Mouse (Mus musculus): ENCODE data around the gene Zfp36l3. TPM values are rescaled to one million over a fixed set of nuclear protein-coding genes. Genes with fewer than 3 reads are reported as not detected.
A peak's percentile ranks its signal among the peaks of the same experiment; 100 is the strongest.
"Not testable (repeated sequence)": the region's sequence is repeated elsewhere in the genome, so short reads cannot be mapped to it uniquely, and the experiment has no call there.

Gene Zfp36l3
- not detected in 2 replicates for total RNA-seq (2014; rRNA removed)
- polyA plus RNA-seq (2015; fragmentation: Nextera tagmentation; extraction: Ambion mirVana) = not detected in 2 replicates

DNA sequence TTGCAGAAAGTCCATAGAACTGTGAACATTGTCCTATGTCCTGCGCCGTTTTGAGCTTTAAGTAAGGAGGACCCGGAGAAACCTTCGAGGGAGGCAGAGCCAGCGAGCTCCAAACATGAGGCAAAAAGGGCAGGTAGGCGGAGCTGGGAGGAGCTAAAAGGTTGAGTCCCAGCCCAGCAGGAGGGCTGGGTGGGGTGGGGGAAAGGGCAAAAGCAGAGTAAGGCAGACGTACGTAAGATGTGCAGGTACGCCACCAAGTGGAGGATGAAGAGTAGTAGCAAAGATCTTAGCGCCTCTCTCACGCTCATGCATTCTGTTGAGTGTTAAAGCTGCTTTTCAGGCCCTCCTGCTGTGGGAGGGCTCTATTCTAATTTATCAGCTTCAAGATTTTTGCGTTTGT, at the start of gene Zfp36l3:
Gene Zfp36l3 (minus strand): TSS at position 119 of the 400 bp plus-strand sequence.
- Histone ChIP-seq H3K27me3 (ENCODE audit: insufficient read depth, low read length) (no peaks in the 10 kb centered on the region), H3K4me2 (ENCODE audit: low read depth, low read length) (no peak within 1 kb of the TSS), H3K9me3 (ENCODE audit: low read length) (no peaks in the 10 kb centered on the region), H3K27ac (no peak within 1 kb of the TSS), H3K4me1 (ENCODE audit: insufficient read depth, low read length) (no peaks in the 10 kb centered on the region), H3K9ac (replicated peaks; ENCODE audit: low read length) (no peak within 1 kb of the TSS), H3K4me3 (ENCODE audit: low read length) (no peak within 1 kb of the TSS), H3K36me3 (ENCODE audit: insufficient read depth, low read length) (no peaks in the 10 kb centered on the region)
- no peak for DNase-seq (ENCODE audit: low spot score)
- TF ChIP-seq CTCF (IDR thresholded peaks at IDR 0.05; ENCODE audit: low read depth) = no peak
- no peak for ATAC-seq
- 91% methylated on average over 12 of the region's 12 CpGs for WGBS

DNA sequence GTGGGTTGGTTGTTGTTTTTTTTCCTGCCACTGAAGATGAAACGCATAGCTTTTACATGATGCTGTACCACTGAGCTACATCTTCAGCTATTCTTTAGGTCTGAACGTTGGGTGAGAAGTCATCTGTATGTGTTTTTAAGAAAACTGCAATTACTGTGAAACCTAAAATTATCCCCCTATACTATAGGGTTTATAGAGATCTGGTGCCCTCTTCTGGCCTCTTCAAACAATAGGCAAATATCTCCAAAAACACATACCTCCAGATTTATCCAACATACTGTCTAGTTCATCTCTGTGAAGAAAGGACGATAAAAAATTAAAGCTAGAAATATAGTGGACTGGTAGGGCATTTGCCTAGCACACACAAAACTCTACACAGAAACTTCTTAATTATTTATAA, 22.9 kb upstream of the Zfp36l3 start:
- H3K9me3 ChIP-seq (ENCODE audit: low read length) = no peaks in the 10 kb centered on the region
- no peak overlapping the region for H3K4me2 ChIP-seq (ENCODE audit: low read depth, low read length)
- H3K27ac ChIP-seq = no peak overlapping the region
- peak; percentile 41 for DNase-seq (ENCODE audit: low spot score)
- no peaks in the 10 kb centered on the region for H3K27me3 ChIP-seq (ENCODE audit: insufficient read depth, low read length)
- no peak overlapping the region for H3K4me3 ChIP-seq (ENCODE audit: low read length)
- H3K9ac ChIP-seq (replicated peaks; ENCODE audit: low read length) = no peak overlapping the region
- no peaks in the 10 kb centered on the region for H3K4me1 ChIP-seq (ENCODE audit: insufficient read depth, low read length)
- no peaks in the 10 kb centered on the region for H3K36me3 ChIP-seq (ENCODE audit: insufficient read depth, low read length)
- TF ChIP-seq CTCF (IDR thresholded peaks at IDR 0.05; ENCODE audit: low read depth) = peak; percentile 51
- ATAC-seq = no peak
- 33% methylated on average over 3 of the region's 3 CpGs for WGBS

DNA sequence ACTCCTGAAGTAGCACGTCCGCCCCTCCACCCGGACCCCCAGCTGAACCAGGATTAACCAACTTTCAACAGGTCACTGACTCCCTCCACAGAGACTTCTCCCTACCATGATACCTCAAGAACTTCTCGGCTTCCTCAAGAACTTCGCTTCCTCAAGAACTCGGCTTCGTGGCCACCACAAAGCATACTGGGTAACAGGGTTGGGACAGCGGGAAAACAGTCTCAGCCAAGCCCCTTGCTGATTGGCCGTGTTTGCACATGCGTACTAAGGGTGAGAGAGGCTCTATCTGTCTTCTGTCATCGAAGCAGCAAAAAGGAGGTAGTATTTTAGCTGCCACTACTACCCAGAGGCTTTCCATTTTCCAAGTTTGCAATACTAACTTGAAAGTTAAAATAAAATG, 21.3 kb upstream of the Zfp36l3 start, which contains the start of gene Xlr:
Gene Xlr (minus strand): TSS at position 188 of the 400 bp plus-strand sequence.
- ATAC-seq; H3K4me1 ChIP-seq (ENCODE audit: insufficient read depth, low read length); H3K4me3 ChIP-seq (ENCODE audit: low read length); H3K27ac ChIP-seq; H3K9me3 ChIP-seq (ENCODE audit: low read length); H3K36me3 ChIP-seq (ENCODE audit: insufficient read depth, low read length); DNase-seq (ENCODE audit: low spot score); H3K4me2 ChIP-seq (ENCODE audit: low read depth, low read length); H3K9ac ChIP-seq (replicated peaks; ENCODE audit: low read length); H3K27me3 ChIP-seq (ENCODE audit: insufficient read depth, low read length): not testable (repeated sequence)
- WGBS = 76% methylated on average over 11 of the region's 11 CpGs

DNA sequence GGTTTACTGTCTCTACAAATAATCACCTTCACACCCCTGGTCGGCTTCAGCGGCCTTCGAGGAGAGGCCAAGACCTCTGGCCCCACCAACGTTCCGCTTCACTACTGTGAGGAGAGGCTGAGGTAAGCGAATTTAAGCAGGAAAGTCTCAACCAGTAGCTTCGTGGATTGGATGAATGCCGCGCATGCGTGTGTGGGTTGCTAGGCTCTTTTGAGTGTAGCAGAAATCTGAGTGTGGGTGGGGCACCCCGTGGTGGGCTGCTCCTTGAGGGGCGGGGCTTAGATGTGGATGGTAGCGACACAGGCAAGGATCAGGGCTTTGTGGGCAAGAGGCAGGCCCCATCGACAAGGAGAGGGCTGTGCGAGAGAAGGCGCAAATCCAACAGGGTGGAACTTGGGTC, 18.5 kb downstream of the Zfp36l3 start, which contains the start of gene 1700013H16Rik:
Gene 1700013H16Rik (minus strand): TSS at position 96 of the 400 bp plus-strand sequence.
- Histone ChIP-seq H3K4me3 (ENCODE audit: low read length) (no peak within 1 kb of the TSS), H3K4me1 (ENCODE audit: insufficient read depth, low read length) (no peaks in the 10 kb centered on the region), H3K27me3 (ENCODE audit: insufficient read depth, low read length) (no peaks in the 10 kb centered on the region), H3K4me2 (ENCODE audit: low read depth, low read length) (no peak within 1 kb of the TSS), H3K27ac (no peak within 1 kb of the TSS), H3K36me3 (ENCODE audit: insufficient read depth, low read length) (no peaks in the 10 kb centered on the region), H3K9me3 (ENCODE audit: low read length) (no peaks in the 10 kb centered on the region), H3K9ac (replicated peaks; ENCODE audit: low read length) (no peak within 1 kb of the TSS)
- ATAC-seq (no peak), DNase-seq (ENCODE audit: low spot score) (no peak)
- TF ChIP-seq CTCF (IDR thresholded peaks at IDR 0.05; ENCODE audit: low read depth) = no peak
- 93% methylated on average over 16 of the region's 16 CpGs for WGBS

DNA sequence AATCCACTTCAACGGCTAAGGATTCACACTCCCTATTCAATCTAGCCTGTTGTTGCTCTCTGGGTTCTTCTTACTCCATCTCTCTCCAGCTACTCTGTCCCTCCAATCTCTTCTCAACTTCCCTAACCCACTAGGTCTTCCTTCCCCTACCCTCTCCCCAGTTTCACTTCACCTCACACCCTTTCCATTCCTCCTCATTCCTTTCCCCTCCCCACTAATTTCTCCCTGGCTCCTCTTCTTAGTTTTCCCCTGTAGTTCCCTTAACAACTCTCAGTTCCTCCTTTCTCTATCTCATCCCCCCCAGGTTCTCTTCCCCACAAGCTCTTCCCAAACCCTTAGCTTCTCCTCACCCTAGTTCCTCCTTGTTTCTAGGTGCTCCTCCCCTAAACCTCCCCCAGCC, 23.3 kb downstream of the Zfp36l3 start:
- H3K4me3 ChIP-seq (ENCODE audit: low read length) = no peak overlapping the region
- 83% methylated on average over 1 of the region's 1 CpGs for WGBS

DNA sequence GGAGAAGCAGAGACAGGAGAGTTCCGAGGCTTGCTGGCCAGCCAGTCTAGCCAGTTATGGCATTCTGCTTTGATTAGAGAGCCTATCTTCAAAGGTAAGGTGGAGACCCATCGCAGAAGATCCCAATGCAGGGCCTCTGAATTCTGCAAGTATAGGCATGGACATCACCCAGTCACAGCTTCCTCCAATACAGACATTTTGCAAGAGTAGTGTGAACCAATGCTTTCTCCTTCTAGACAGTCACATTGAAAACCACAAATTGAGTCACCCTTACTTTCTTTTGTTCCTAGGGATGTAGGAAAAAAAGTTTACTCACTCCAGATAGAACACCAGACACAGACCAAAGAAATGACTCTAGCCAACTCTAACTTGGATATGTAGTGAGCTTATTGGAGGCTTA, 47.2 kb downstream of the Zfp36l3 start:
- WGBS = 72% methylated on average over 2 of the region's 2 CpGs
- no peak overlapping the region for H3K4me2 ChIP-seq (ENCODE audit: low read depth, low read length)
- ATAC-seq (no peak), DNase-seq (ENCODE audit: low spot score) (no peak)
- no peak overlapping the region for H3K9ac ChIP-seq (replicated peaks; ENCODE audit: low read length)
- no peak overlapping the region for H3K27ac ChIP-seq
- H3K9me3 ChIP-seq (ENCODE audit: low read length) = no peaks in the 10 kb centered on the region
- no peaks in the 10 kb centered on the region for H3K36me3 ChIP-seq (ENCODE audit: insufficient read depth, low read length)
- no peak for TF ChIP-seq CTCF (IDR thresholded peaks at IDR 0.05; ENCODE audit: low read depth)
- H3K4me1 ChIP-seq (ENCODE audit: insufficient read depth, low read length) = no peaks in the 10 kb centered on the region
- H3K27me3 ChIP-seq (ENCODE audit: insufficient read depth, low read length) = no peaks in the 10 kb centered on the region
- H3K4me3 ChIP-seq (ENCODE audit: low read length) = no peak overlapping the region

More for the DNA sequence above, 23.3 kb downstream of the Zfp36l3 start:
- Histone ChIP-seq H3K27ac (no peak overlapping the region), H3K9ac (replicated peaks; ENCODE audit: low read length) (no peak overlapping the region), H3K4me2 (ENCODE audit: low read depth, low read length) (no peak overlapping the region), H3K36me3 (ENCODE audit: insufficient read depth, low read length) (no peaks in the 10 kb centered on the region), H3K27me3 (ENCODE audit: insufficient read depth, low read length) (no peaks in the 10 kb centered on the region), H3K4me1 (ENCODE audit: insufficient read depth, low read length) (no peaks in the 10 kb centered on the region), H3K9me3 (ENCODE audit: low read length) (no peaks in the 10 kb centered on the region)
- DNase-seq (ENCODE audit: low spot score) = no peak
- TF ChIP-seq CTCF (IDR thresholded peaks at IDR 0.05; ENCODE audit: low read depth) = no peak
- no peak for ATAC-seq

DNA sequence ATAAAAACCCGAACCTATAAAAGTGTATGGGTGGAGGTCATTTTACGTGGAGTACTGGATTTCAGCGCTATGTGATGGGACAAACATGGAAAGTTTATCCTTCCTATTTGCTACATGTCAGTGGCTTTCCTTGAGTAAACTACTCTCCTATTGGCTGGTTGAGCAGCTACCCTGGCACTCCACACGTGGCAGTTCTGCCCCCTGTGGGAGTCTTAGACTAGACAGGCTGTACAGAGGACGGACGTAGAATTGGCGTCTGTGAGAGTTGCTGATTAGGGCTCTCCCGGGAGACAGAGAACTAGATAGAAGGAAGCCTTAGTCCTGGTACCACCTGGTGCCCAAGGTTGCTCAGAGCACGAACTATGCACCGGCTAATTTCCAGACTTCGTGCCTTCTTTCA, 51.6 kb downstream of the Zfp36l3 start, which contains the start of gene 4930502E18Rik:
Gene 4930502E18Rik (plus strand): TSS at position 231 of the 400 bp plus-strand sequence.
- ATAC-seq = no peak
- Histone ChIP-seq H3K27me3 (ENCODE audit: insufficient read depth, low read length) (no peaks in the 10 kb centered on the region), H3K4me3 (ENCODE audit: low read length) (no peak within 1 kb of the TSS), H3K4me1 (ENCODE audit: insufficient read depth, low read length) (no peaks in the 10 kb centered on the region), H3K27ac (no peak within 1 kb of the TSS), H3K4me2 (ENCODE audit: low read depth, low read length) (no peak within 1 kb of the TSS), H3K36me3 (ENCODE audit: insufficient read depth, low read length) (no peaks in the 10 kb centered on the region), H3K9me3 (ENCODE audit: low read length) (no peaks in the 10 kb centered on the region), H3K9ac (replicated peaks; ENCODE audit: low read length) (no peak within 1 kb of the TSS)
- 78% methylated on average over 11 of the region's 11 CpGs for WGBS
- no peak for TF ChIP-seq CTCF (IDR thresholded peaks at IDR 0.05; ENCODE audit: low read depth)
- no peak for DNase-seq (ENCODE audit: low spot score)

Other genes with a start within 250 kb of the Zfp36l3 start
- 32.0 and 58.2 TPM in 2 replicates for gene Rtl8c, start 168.4 kb downstream of the Zfp36l3 start, total RNA-seq (2014; rRNA removed)
- gene Rtl8c, start 168.4 kb downstream of the Zfp36l3 start, polyA plus RNA-seq (2015; fragmentation: Nextera tagmentation; extraction: Ambion mirVana) = 210 and 219 TPM in 2 replicates
- gene Gm14597, start 167.4 kb downstream of the Zfp36l3 start, total RNA-seq (2014; rRNA removed) = not detected in 2 replicates
- gene Gm14597, start 167.4 kb downstream of the Zfp36l3 start, polyA plus RNA-seq (2015; fragmentation: Nextera tagmentation; extraction: Ambion mirVana) = 0.64 TPM in 1 of 2 replicates, not detected in the other
- 254 and 270 TPM in 2 replicates for gene Rtl8a, start 132.7 kb downstream of the Zfp36l3 start, total RNA-seq (2014; rRNA removed)
- 284 and 285 TPM in 2 replicates for gene Rtl8a, start 132.7 kb downstream of the Zfp36l3 start, polyA plus RNA-seq (2015; fragmentation: Nextera tagmentation; extraction: Ambion mirVana)
- 350 and 410 TPM in 2 replicates for gene Rtl8b, start 106.0 kb downstream of the Zfp36l3 start, total RNA-seq (2014; rRNA removed)
- 232 and 242 TPM in 2 replicates for gene Rtl8b, start 106.0 kb downstream of the Zfp36l3 start, polyA plus RNA-seq (2015; fragmentation: Nextera tagmentation; extraction: Ambion mirVana)
- gene 4930502E18Rik, start 51.6 kb downstream of the Zfp36l3 start, total RNA-seq (2014; rRNA removed) = not detected in 2 replicates
- gene 4930502E18Rik, start 51.6 kb downstream of the Zfp36l3 start, polyA plus RNA-seq (2015; fragmentation: Nextera tagmentation; extraction: Ambion mirVana) = 0.55 and 0.66 TPM in 2 replicates
- gene 1700013H16Rik, start 18.6 kb downstream of the Zfp36l3 start, total RNA-seq (2014; rRNA removed) = not detected in 2 replicates
- gene 1700013H16Rik, start 18.6 kb downstream of the Zfp36l3 start, polyA plus RNA-seq (2015; fragmentation: Nextera tagmentation; extraction: Ambion mirVana) = not detected in 2 replicates
- 0.37 TPM in 1 of 2 replicates, not detected in the other for gene Xlr, start 21.3 kb upstream of the Zfp36l3 start, total RNA-seq (2014; rRNA removed)
- 2.9 and 3.4 TPM in 2 replicates for gene Xlr, start 21.3 kb upstream of the Zfp36l3 start, polyA plus RNA-seq (2015; fragmentation: Nextera tagmentation; extraction: Ambion mirVana)